Mouse (Mus musculus) small intestine, adult 2 months (tissue): ENCODE measurements around the gene Fbxl19.

Experiments used
- CTCF ChIP-seq: fragments of 200-500 bp; IDR thresholded peaks from 2 replicates; pipeline ENCODE4 v1.5.1; 2012; ENCODE audit warnings: low read depth, mild to moderate bottlenecking, control low read depth, inconsistent platforms, low read length, moderate library complexity, mixed read lengths; ENCODE audit not compliant: insufficient replicate concordance, insufficient read length; ENCODE audit errors: extremely low read depth
- POLR2A ChIP-seq: fragments of 200-500 bp; IDR thresholded peaks from 2 replicates; pipeline ENCODE4 v1.6.1; 2012; ENCODE audit warnings: low read depth, mild to moderate bottlenecking, control low read depth, inconsistent platforms, low read length, moderate library complexity

- TF ChIP-seq CTCF (peak; percentile 89; the same call in 1 of the 2 replicates), POLR2A (no peak)
These were observed 16.7 kb downstream of the Fbxl19 start for GRCm38 (mm10) chr7:127761026-127761425.
